Mouse (Mus musculus) lung, postnatal 36 days (tissue): ENCODE results near the gene Ang6.
"Not testable (repeated sequence)": the region's sequence is repeated elsewhere in the genome, so short reads cannot be mapped to it uniquely, and the experiment has no call there.

Experiments used
- DNase-seq: peaks from one replicate; pipeline ENCODE4 v3.0.0; 2022; ENCODE audit warnings: mixed read lengths

Ang6 gene

DNA sequence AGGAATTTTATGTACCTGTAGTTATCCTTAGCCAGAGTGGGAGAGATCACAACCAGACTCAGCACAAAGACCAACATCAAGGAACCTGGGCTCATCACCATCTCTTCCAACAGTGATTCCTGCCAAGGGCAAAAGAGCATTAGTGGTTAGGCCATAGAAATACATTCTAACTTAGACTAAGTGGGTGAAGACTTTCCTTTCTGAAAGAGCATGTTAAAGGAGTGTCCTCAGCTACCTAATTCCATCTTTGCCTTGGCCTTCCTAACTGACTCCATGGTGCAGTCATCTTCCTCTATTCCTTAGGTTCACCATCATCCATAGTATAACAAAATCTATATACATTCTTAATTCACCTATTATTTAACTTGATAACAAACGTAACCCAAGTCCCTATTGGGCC is at the start of gene Ang6:
TSS of gene Ang6 (minus strand) at position 101 of the 400 bp plus-strand sequence.
- DNase-seq: no peak

DNA sequence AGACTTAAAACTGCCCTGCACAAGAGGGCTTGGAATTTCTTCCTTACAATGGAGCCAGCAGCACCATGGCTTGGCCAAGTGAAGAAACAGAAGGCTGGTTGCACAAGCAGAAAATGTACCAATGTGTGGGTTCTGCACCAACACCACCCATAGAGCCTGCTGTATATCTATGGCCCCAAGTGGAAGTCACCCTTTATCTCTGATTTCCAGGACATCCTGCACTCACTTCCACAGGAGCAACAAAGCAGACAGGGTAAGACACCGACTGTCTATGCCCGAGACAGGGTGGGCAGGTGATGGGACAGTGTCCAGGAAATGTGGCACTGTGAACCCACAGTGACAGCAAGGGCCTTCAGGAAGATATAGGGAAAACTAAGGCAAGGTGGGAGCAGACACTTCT is 44.5 kb upstream of the Ang6 start:
- not testable (repeated sequence) for DNase-seq

DNA sequence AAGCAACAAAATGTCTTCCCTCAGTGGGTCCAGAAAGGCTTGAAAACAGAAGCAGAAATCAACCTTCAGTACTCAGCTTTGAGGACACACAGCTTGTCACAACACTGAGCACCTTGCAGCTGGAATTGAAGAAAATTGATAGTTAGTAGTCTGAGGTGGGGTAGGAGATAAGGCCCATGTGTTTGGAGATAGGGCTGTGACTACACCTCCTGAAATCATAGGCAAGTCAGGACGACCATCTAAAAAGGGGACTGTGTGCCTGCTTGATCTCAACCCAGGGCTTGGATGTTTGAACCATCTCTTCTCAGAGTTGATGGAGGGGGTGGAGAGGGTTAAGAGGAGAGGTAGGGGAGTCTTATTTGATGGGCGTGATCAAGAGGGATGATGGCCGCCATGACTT is 29.8 kb upstream of the Ang6 start:
- DNase-seq: not testable (repeated sequence)

DNA sequence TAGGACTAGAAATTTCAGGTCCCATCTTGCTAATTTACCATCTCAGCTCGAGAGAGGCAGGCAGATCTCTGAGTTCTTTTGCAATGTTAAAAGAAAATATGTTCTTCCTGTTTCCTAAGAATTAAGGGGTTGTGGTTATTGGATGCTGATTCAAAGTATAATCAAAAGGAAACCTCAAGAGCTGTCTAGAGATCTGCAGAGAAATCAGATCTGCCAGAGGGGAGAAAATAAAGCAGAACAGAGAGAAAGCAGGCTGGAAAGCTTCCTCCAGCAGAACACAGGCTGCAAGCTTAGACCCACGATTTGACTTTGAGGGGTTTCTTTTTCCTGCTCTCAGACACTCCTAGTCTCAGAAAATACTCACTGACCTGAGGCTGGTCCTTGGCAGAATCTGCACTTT is 7.6 kb upstream of the Ang6 start:
- DNase-seq: not testable (repeated sequence)

DNA sequence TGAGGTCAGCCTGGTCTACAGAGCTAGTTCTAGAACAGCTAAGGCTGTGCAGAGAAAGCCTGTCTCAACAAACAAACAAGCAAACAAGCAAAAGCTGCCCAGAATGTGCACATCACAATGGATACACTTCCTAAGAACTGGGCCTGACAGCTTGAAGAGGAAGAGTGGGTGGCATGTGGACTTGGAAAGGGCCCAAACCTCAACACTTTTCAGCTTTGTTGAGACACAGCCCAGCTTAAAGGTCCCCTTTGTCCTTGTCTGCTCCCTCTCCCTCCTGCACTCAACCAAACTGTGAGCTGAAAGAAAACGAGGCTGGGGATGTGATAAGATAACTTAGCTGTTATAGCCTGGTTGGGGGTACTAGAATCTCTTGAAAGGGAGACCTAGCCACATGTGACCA is 6.0 kb upstream of the Ang6 start:
- DNase-seq: not testable (repeated sequence)

DNA sequence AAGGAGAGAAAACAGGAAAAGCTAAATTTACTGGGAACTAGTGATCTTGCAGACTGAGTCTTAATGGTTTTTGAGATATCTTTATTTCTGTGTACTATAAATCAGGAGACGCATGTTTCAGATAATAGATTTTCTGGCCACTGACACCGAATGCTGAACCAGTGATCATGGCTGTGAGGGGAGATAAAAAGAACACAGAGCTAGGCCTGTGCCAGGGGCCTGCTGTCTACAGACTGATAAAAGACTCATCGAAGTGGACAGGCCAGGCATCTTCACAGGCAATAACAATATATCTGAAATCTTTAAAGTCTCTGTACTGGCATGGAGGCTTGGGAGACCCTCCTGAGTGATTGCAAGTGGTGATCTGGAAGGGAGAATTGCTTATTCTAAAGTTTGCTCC is 469 bp downstream of the Ang6 start:
- no peak for DNase-seq

DNA sequence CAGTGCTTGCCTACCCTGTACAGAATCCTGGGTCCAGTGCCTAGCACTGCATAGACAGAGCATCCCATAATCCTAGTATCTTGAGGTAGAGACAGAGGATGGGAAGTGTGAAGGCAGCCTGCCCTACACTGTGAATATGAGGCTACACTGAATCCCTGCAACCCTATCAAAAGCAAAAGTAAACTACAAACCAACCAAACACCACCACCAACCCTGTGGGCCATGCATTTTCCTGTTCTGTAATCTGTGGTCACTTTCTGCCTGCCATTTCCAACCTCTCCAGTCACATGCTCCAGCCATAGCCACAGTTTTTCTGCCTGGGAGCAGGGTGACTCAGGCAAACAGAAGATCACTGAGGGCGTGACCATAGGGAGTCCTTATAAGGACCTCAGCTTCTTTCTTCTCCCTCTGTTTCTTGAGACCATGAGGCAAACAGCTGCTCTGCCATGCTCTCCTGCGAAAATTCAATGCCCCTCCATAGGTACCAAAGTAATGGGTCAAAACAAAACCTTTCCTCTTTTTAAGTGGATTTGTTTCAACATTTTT is 3.5 kb downstream of the Ang6 start:
- peak; percentile 22 for DNase-seq

DNA sequence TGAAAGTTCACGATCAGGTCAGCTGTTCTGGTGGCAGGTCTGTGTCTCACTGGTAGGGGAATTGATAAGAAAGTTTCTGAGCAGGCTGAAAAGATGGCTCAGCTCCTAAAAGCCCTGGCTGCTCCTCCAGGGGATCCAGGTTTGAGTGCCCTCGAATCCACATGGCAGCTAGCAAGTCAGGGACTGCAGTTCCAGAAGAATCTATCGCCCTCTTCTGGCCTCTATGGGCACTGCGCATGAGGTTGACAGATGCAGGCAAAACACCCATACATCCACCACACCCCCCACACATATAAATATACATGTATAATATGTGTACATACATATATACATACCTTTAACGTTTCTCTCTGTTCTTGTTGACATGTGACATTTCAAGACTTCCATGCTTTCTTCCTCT is 14.7 kb downstream of the Ang6 start:
- DNase-seq: peak; percentile 84

DNA sequence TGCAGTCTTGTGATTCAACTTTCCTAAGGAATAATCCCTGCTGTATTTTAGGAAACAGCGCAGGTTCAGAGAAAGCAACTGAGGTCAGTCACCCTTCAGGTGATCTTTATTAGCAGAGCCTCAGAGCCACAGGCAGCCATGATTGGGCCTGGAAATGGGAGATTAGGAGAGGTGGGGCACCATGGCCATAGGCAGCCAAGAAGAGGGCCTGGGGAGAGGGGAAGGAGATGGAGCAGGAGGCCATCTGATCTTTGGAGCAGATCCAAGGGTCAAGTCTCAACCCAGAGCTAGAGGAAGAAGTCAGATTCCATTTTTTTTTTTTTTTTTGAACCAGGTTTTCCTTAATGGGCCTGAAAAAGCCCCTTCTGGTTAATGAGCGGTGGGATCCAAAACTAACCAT is 15.9 kb downstream of the Ang6 start:
- no peak for DNase-seq

DNA sequence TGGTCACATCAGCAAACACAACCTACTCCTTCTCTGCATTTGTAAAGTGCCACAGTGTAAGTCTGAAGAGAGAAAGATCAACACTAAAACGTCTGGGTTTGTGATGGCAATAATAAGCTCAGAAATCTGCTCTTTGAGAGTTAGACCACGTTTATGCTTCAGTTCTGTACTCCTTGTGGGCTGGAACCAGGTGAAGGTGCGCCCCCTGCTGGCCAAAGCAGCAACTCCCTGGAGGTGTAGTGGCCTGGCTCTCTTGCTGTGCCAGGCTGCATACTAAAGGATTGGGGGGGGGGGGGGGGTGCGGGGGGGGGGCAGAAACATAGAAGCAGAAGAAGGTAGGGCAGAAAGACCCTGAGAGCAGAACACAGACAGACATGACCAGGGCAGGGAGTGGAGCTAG is 18.2 kb downstream of the Ang6 start:
- DNase-seq: peak; percentile 64

DNA sequence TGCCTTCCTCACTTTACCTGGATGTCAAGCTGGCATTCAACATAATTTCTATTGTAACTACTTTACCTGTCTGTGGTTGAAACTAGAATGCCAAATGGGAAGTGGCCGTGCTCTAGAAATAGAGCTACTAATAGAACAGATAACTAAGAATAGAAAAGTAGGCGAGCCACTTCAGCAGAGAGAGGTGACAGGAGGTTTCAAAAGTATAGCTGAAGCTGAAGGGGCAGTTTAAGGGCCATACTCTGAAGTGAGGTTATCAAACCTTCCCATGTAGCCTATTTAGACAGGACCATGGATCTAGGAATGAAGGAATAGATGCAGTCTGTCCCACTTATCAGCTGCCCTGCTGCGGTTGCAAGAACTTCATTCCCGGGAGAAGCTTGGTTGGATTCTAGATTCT is 18.6 kb downstream of the Ang6 start:
- no peak for DNase-seq

DNA sequence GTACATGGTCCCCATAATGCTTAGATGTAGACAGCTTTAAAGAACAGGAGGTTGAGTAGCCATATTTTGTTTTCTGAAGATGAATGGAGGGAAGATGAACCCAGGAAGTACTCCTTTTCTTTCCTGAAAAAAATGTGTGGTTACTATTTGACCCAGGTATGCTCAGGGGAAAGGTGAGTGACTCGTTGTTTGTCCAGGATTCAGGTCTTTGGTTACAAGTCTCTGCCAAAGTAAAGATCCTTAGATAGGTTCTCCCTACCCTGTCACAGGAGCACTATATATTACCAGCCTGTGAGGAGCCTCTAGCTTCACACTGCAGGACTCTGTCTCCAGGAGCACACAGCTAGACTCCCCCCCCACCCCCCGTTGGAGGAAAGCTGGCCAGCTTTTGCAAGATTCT is 45.3 kb downstream of the Ang6 start, which contains the start of gene Ang5:
TSS of gene Ang5 (plus strand) at position 301 of the 400 bp plus-strand sequence.
- DNase-seq: not testable (repeated sequence)

DNA sequence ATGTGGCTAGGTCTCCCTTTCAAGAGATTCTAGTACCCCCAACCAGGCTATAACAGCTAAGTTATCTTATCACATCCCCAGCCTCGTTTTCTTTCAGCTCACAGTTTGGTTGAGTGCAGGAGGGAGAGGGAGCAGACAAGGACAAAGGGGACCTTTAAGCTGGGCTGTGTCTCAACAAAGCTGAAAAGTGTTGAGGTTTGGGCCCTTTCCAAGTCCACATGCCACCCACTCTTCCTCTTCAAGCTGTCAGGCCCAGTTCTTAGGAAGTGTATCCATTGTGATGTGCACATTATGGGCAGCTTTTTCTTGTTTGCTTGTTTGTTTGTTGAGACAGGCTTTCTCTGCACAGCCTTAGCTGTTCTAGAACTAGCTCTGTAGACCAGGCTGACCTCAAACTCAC is 47.0 kb downstream of the Ang6 start:
- DNase-seq: not testable (repeated sequence)

DNA sequence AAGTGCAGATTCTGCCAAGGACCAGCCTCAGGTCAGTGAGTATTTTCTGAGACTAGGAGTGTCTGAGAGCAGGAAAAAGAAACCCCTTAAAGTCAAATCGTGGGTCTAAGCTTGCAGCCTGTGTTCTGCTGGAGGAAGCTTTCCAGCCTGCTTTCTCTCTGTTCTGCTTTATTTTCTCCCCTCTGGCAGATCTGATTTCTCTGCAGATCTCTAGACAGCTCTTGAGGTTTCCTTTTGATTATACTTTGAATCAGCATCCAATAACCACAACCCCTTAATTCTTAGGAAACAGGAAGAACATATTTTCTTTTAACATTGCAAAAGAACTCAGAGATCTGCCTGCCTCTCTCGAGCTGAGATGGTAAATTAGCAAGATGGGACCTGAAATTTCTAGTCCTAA is 48.7 kb downstream of the Ang6 start:
- DNase-seq: not testable (repeated sequence)
